Mouse (Mus musculus): Measurements from ENCODE around the gene Mgst2.
A peak's percentile ranks its signal among the peaks of the same experiment; 100 is the strongest.

Mgst2 gene

DNA sequence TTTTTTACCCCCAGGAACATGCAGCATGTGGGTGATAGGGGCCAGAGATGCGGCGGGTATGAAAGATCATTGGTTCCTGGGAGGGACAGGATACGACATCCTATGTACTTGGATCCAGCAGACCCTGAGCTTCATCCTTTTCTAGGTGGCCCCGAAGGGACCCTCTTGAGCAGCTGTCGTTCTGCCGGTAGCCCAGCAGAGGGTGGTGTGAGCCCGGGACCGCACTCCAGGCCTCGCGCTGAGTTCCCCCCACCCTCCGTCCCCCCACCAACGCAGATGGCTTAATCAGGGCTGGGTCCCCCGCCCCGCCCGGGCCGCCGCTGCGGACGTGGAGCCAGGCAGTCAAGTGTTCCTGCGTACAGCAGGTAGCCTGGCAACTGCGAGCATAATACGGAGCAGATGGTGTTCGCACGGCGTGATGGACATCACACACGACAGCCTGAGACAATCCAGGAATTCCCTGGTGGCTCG, 41.2 kb downstream of the Mgst2 start:
- DNase-seq (ENCODE audit: low read depth): no peak

- DNase-seq (ENCODE audit: low read depth): no peak
These were observed 41.8 kb downstream of the Mgst2 start for GRCm38 (mm10) chr3:51701950-51702349.

DNA sequence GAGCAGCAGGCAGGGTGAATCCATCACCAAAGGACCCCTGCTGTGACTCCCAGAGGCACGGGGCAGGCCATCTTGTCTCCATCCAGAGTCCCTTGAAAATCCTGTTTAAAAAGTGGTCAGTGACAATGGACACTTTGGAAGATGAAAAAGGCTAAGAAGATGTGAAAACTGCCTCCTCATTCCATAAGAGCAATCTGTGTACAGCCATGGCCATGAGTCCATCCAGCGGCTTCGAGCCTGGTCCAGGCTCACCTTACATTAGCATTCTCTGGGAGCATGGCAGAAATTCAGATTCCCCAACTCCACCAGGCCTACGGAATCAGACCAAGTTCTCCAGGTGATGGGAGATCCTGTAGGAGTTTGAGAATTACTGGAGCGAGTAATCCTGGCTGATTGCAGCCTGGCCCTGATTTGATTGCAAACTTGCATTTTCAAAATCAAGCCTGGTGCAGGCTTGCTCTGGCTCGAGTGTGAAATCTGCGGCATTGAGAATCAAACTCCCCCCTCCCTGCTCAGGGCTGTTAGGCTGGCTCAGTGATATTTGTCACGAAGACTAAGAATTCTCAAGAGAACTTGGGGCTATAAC, 42.6 kb downstream of the Mgst2 start:
- no peak for DNase-seq (ENCODE audit: low read depth)

- no peak for DNase-seq (ENCODE audit: low read depth)
These were observed 43.3 kb downstream of the Mgst2 start for GRCm38 (mm10) chr3:51703478-51703877.

DNA sequence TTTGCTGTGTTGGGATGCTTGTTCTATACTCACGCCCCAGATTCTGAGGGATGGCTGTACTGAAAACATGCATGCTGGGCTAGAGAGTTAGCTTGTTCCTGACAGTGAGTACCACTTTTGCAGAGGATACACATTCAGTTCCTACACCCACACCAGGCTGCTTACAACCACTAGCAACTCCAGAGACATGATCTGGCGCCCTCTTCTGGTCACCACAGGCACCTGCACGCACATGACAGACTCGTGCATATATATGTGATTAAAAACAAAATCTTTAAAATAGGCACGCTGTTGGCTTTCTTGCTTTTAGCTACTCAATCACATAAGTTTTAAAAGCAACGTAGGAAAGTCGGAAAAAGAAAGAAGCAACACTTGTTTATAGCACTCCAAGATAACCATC, 45.1 kb downstream of the Mgst2 start:
- peak; percentile 54 for DNase-seq (ENCODE audit: low read depth)

- no peak for DNase-seq (ENCODE audit: low read depth)
These were observed 48.2 kb downstream of the Mgst2 start for GRCm38 (mm10) chr3:51708375-51708745.

DNA sequence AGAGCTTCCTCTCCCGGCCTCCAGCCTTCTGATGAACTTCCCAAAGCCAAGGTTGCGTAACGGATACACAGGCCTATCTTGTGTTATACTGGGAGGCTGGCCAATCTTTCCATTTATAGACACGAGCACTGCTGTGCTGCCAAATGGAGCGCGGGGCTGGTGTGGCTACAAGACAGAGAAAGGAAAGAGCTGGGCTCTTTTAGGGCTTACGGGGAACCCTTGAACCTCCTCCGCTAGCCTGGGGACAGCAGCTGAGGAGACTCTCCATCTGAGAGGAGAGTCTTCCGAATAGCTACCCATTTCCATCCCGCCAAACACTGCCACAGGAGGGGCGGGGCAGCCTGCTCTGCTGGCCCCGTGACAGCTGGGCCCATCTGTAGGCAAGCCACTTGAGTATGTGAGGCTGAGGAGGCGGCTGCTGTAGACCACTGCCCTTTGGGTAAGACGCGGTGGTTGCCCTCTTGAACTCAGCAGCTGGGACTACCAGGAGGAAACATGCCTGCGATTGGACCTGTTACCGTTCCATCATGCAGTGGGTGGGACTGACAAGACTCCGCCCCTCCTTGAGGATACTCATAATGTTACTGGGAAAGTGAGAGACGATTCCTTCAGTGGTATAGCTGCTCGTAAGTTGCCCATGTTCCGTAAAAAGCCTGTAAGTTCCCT, 48.7 kb downstream of the Mgst2 start:
- no peak for DNase-seq (ENCODE audit: low read depth)

DNA sequence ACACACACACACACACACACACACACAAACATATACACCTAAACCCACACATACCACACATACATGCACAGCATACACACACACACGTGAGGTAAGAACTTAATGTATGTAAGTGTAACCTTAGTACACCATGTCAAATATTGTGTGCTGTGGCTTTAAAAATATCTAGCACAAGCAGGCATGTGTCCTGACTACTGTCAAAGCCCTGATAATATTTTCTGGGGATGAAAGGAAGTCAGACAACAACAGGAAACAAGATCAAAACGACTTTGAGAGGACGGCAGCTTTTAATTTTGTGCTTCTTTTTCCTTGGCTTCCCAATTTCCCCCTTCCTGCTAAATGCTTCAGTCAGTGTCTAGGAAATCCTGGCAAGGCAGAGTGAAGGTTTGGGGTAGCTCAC, 52.2 kb downstream of the Mgst2 start:
- DNase-seq (ENCODE audit: low read depth): peak; percentile 49

GRCm38 (mm10) chr3:51713233-51713632, 53.1 kb downstream of the Mgst2 start:
- DNase-seq (ENCODE audit: low read depth): no peak

DNA sequence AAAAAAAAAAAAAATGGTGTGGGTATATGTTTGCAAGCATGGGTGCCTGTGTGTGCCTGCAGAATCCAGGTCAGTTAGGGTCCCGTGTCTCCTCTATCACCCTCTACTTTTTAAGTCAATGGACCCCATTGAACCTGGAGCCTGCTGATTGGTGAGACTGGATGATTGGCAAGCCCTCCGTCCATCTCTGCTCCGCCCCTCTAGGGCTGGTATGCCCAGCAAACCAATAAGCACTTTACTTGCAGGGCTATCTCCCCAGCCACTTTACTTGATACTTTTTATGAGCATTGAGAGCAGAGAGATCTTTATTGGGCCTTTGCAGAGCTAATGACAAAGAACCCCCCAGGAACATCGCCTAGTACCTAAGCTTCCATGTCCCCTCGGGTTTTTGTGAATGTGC, 54.3 kb downstream of the Mgst2 start:
- DNase-seq (ENCODE audit: low read depth): no peak

GRCm38 (mm10) chr3:51717455-51717854, 57.3 kb downstream of the Mgst2 start:
- no peak for DNase-seq (ENCODE audit: low read depth)

- no peak for DNase-seq (ENCODE audit: low read depth)
These were observed 57.7 kb downstream of the Mgst2 start for GRCm38 (mm10) chr3:51717909-51718308.

DNA sequence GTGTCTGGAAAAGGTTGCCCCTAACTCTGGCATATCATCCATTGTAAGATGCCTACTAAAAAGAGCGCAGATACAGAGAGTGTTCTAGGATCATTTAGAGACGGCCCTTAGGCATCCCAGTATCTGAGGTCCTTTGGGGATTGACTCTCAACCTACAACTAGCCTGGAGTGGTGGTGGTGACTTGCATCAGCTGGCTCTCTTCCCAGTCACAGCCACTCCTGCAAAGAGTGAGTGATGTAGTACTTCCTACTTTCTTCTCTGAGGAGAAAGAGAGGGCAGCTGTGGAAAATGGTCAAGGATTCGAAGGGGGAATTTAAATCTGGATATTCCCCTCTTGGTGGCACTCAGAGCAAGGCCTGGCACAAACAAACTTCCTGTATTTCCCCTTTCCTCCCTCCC, 59.2 kb downstream of the Mgst2 start:
- no peak for DNase-seq (ENCODE audit: low read depth)

DNA sequence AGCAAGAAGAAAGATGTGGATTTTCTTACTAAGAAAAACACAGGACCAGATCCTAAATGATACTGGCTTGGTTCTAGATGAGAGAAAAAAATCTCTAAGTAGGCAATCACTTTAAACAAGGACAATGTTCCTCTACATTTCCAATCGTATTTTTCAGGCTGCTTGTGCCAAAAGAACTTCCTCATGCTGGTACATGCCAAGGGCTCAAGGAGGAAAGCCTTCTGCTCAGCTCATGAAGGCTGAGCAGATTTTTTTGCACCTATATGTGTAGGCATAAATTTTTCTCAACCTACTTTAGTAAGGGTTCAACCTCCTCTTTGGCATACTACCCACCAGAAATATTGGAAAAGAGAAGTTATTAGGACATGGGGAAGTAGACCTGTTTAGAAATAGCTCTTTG, 59.8 kb downstream of the Mgst2 start:
- DNase-seq (ENCODE audit: low read depth): no peak

- no peak for DNase-seq (ENCODE audit: low read depth)
These were observed 66.1 kb downstream of the Mgst2 start for GRCm38 (mm10) chr3:51726257-51726656.

DNA sequence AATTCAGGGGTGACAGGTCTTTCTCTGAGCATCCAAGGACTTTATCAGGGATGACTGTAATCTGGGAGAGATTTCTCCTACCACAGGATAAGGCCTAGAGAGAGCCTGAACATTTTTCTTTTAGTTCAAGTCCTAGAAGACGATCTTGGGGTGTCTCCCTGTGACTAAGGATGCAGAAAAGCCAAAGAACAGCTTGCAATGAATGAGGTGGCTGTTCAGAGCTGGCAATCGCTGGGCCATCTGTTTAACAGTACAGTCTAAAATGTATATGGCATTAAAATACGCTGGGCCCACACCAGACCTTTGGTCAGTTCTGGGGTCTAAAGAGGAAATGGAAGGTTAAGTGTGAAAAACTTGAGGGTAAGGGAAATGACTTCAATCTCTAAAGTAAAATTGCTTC, 67.3 kb downstream of the Mgst2 start:
- no peak for DNase-seq (ENCODE audit: low read depth)

GRCm38 (mm10) chr3:51727968-51728367, 67.8 kb downstream of the Mgst2 start:
- DNase-seq (ENCODE audit: low read depth): peak; percentile 79

- peak; percentile 92 for DNase-seq (ENCODE audit: low read depth)
These were observed 68.3 kb downstream of the Mgst2 start for GRCm38 (mm10) chr3:51728456-51728855.

DNA sequence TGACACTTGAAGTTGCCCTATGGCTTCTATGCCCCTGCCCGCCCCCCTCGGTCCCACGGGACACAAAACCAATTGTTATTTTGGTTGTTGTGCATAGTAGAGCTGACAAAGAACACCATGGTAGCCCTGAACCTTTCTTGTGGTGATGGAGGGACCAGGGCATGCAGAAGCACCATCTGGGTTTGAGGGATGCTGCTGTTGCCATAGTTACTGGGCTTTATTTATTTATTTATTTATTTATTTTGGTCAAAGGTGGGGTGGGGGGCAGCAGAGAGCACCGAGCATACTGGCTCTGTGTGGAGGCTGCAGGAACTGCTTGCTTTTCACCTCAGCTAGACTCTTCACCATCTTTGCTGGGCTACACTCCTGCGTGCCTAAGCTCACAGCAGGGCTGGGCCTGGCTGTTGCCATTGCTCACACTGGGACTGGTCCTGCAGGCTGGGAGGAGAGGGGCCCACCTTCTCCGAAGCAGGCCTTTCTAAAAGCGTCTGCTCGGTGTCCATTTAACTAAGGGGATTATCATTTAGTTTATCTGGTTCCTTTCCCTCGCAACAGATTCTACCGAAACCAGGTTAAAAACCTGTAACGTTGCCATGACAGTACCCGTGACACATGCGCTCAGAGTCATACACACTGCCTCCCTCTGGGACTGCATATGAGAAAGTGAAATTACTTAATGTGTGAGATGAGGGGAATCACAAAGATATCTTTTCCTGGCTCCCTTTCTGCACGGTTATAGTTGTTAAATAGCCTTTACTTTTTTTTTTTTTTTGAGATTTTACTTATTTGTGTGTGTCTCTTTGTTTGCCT, 69.2 kb downstream of the Mgst2 start:
- no peak for DNase-seq (ENCODE audit: low read depth)

DNA sequence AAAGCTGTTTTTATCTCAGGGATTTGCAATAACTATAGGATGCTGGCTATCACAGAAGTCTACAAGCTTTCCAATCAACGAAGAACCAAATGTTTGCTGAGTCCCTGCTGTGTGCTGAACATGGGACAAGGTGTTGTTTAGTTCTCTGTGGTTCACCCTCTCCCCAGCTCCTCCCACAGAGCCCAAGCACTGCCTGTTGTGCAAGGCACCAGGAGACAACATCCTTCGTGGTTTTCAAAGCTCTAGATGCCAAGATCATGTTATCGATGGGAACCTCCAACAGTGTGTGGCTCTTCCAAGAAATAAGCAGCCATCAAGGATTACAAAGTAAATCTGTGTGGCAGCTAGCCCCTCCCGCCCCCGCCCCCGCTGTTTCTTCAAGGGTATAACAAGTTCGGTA, 70.5 kb downstream of the Mgst2 start:
- peak; percentile 71 for DNase-seq (ENCODE audit: low read depth)

DNA sequence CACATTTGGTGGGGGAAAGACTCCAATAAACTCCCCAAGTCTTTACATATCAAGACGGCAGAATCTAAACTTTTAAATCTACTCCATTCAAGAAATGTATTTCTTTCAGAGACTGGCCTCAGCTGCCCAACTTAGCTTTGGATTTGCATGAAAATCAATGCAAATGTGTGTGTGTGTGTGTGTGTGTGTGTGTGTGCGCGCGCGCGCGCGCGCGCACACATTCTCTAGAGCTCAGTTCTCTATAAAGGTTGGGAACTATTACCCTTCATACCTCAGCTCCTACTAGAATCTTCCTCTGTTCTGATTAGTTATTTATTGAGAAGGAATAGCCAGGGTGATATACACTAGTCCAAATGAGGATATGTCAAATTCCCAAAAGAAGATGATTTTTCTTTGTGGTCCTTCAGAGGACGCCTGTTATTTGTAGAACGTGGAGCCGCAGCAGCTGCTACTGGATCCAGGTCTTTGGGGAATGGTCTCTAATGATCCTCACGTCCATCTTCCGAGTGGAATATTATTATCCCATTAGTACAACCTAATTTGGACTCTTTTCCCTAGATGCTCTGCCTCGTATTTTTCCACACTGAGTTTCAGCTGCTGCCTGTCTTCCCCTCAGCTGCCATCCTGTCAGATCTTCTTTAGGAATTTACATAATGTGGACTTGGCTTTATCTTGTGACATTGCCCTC, 71.9 kb downstream of the Mgst2 start:
- no peak for DNase-seq (ENCODE audit: low read depth)
